Mouse (Mus musculus): ENCODE data around the gene Ltbp1. TPM values are rescaled to one million over a fixed set of nuclear protein-coding genes. Genes with fewer than 3 reads are reported as not detected.

Gene Ltbp1
- polyA plus RNA-seq, 1 experiment, result 20.3 TPM

GRCm38 (mm10) chr17:75204065-75204464, 198.7 kb downstream of the Ltbp1 start:
- H3K4me1 ChIP-seq (ENCODE audit: control insufficient read depth, insufficient read depth, low read length), result no peaks in the 10 kb centered on the region
- TF ChIP-seq CTCF (IDR thresholded peaks at IDR 0.05; ENCODE audit: control insufficient read depth, insufficient read depth, low read length) (no peak), POLR2A (IDR thresholded peaks at IDR 0.05; ENCODE audit: borderline replicate concordance, control insufficient read depth, low read depth, low read length) (no peak)
- no peak overlapping the region for H3K27ac ChIP-seq (ENCODE audit: control insufficient read depth, insufficient read depth, low read depth, low read length, poor library complexity)
- 74% methylated on average over 1 of the region's 1 CpGs for WGBS
- no peak overlapping the region for H3K4me3 ChIP-seq (replicated peaks; ENCODE audit: control insufficient read depth, low read depth, low read length)

- no peak overlapping the region for H3K4me3 ChIP-seq (replicated peaks; ENCODE audit: control insufficient read depth, low read depth, low read length)
- no peak overlapping the region for H3K27ac ChIP-seq (ENCODE audit: control insufficient read depth, insufficient read depth, low read depth, low read length, poor library complexity)
- no peaks in the 10 kb centered on the region for H3K4me1 ChIP-seq (ENCODE audit: control insufficient read depth, insufficient read depth, low read length)
- TF ChIP-seq POLR2A (IDR thresholded peaks at IDR 0.05; ENCODE audit: borderline replicate concordance, control insufficient read depth, low read depth, low read length) (no peak), CTCF (IDR thresholded peaks at IDR 0.05; ENCODE audit: control insufficient read depth, insufficient read depth, low read length) (no peak)
- WGBS, result 80% methylated on average over 3 of the region's 3 CpGs
Observed at GRCm38 (mm10) chr17:75206281-75206680, 200.9 kb downstream of the Ltbp1 start.

DNA sequence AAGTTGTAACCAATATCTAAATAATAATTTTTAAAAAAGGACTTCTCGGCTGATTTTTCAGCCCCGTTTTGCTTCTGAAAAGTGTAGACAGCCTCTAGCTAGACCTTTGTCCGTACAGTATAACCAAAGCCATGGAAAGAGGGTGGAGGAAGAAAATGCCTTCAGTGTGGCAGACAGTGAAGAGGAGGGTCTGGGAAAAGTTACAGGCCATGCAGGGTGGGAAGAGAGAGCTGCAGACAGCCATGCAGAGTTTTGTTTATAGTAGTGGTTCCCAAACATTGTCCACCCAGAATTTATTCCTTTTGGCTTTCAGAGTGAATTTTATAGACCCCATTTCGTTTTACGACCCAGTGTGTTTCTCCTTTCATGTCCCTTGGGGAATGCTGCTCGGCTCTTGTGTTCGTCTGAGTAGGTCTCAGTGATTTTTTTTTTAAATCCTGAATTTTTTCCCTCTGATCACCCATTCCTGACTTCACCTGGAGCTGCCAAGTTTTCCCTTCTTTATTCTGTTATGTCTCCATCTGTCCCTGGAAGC, 202.9 kb downstream of the Ltbp1 start:
- TF ChIP-seq CTCF (IDR thresholded peaks at IDR 0.05; ENCODE audit: control insufficient read depth, insufficient read depth, low read length) (no peak), POLR2A (IDR thresholded peaks at IDR 0.05; ENCODE audit: borderline replicate concordance, control insufficient read depth, low read depth, low read length) (no peak)
- WGBS, result 83% methylated on average over 7 of the region's 7 CpGs
- Histone ChIP-seq H3K4me3 (replicated peaks; ENCODE audit: control insufficient read depth, low read depth, low read length) (no peak overlapping the region), H3K4me1 (ENCODE audit: control insufficient read depth, insufficient read depth, low read length) (no peaks in the 10 kb centered on the region), H3K27ac (ENCODE audit: control insufficient read depth, insufficient read depth, low read depth, low read length, poor library complexity) (no peak overlapping the region)

GRCm38 (mm10) chr17:75210526-75210925, 205.2 kb downstream of the Ltbp1 start:
- Histone ChIP-seq H3K27ac (ENCODE audit: control insufficient read depth, insufficient read depth, low read depth, low read length, poor library complexity) (no peak overlapping the region), H3K4me1 (ENCODE audit: control insufficient read depth, insufficient read depth, low read length) (no peaks in the 10 kb centered on the region), H3K4me3 (replicated peaks; ENCODE audit: control insufficient read depth, low read depth, low read length) (no peak overlapping the region)
- 86% methylated on average over 4 of the region's 4 CpGs for WGBS
- TF ChIP-seq CTCF (IDR thresholded peaks at IDR 0.05; ENCODE audit: control insufficient read depth, insufficient read depth, low read length) (no peak), POLR2A (IDR thresholded peaks at IDR 0.05; ENCODE audit: borderline replicate concordance, control insufficient read depth, low read depth, low read length) (no peak)

- no peak for TF ChIP-seq CTCF (IDR thresholded peaks at IDR 0.05; ENCODE audit: control insufficient read depth, insufficient read depth, low read length)
- TF ChIP-seq POLR2A (IDR thresholded peaks at IDR 0.05; ENCODE audit: borderline replicate concordance, control insufficient read depth, low read depth, low read length), result no peak
- Histone ChIP-seq H3K27ac (ENCODE audit: control insufficient read depth, insufficient read depth, low read depth, low read length, poor library complexity) (no peak overlapping the region), H3K4me1 (ENCODE audit: control insufficient read depth, insufficient read depth, low read length) (no peaks in the 10 kb centered on the region), H3K4me3 (replicated peaks; ENCODE audit: control insufficient read depth, low read depth, low read length) (no peak overlapping the region)
- 58% methylated on average over 2 of the region's 2 CpGs for WGBS
Observed at GRCm38 (mm10) chr17:75216362-75216761, 211.0 kb downstream of the Ltbp1 start.

DNA sequence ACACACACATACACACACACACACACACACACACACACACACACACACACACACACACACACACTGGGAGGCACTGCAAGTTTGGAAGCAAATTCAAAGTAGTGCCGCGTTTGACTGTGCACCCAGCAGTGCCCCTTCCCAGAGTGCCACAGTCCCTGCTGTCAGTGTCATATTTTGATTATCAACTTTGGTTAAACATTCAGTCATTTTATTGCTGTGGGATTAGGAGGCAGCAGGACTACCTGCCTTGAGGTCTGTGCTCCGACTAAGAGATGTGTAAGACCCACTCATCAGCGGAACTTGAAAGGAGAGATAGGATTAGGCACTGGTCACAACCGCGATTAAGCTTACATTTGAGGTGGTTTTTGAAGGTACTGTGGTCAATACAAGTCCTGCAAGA, 213.3 kb downstream of the Ltbp1 start:
- no peak for TF ChIP-seq POLR2A (IDR thresholded peaks at IDR 0.05; ENCODE audit: borderline replicate concordance, control insufficient read depth, low read depth, low read length)
- no peak for TF ChIP-seq CTCF (IDR thresholded peaks at IDR 0.05; ENCODE audit: control insufficient read depth, insufficient read depth, low read length)
- Histone ChIP-seq H3K4me3 (replicated peaks; ENCODE audit: control insufficient read depth, low read depth, low read length) (no peak overlapping the region), H3K27ac (ENCODE audit: control insufficient read depth, insufficient read depth, low read depth, low read length, poor library complexity) (no peak overlapping the region), H3K4me1 (ENCODE audit: control insufficient read depth, insufficient read depth, low read length) (no peaks in the 10 kb centered on the region)
- 87% methylated on average over 6 of the region's 6 CpGs for WGBS

DNA sequence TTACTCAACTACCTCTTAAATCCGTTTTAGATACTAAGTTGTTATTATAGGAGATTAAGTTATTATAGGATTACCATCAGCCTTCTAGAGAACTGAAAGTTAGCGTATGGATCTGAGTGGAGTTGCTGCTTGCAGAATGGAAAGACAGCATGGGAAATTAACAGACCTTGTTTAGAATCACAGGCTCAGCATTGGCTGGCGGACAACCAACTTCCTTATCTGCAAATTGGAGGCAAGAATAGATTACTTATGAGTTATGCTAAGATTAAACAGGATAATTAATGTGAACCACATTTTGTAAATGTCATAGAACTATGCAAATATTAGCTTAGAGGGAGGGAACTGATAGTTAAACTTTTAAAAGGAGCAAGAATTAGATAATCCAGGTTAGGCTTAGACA, 223.0 kb downstream of the Ltbp1 start:
- TF ChIP-seq POLR2A (IDR thresholded peaks at IDR 0.05; ENCODE audit: borderline replicate concordance, control insufficient read depth, low read depth, low read length) (no peak), CTCF (IDR thresholded peaks at IDR 0.05; ENCODE audit: control insufficient read depth, insufficient read depth, low read length) (no peak)
- WGBS, result 77% methylated on average over 3 of the region's 3 CpGs
- no peak overlapping the region for H3K27ac ChIP-seq (ENCODE audit: control insufficient read depth, insufficient read depth, low read depth, low read length, poor library complexity)
- H3K4me1 ChIP-seq (ENCODE audit: control insufficient read depth, insufficient read depth, low read length), result no peaks in the 10 kb centered on the region
- H3K4me3 ChIP-seq (replicated peaks; ENCODE audit: control insufficient read depth, low read depth, low read length), result no peak overlapping the region

DNA sequence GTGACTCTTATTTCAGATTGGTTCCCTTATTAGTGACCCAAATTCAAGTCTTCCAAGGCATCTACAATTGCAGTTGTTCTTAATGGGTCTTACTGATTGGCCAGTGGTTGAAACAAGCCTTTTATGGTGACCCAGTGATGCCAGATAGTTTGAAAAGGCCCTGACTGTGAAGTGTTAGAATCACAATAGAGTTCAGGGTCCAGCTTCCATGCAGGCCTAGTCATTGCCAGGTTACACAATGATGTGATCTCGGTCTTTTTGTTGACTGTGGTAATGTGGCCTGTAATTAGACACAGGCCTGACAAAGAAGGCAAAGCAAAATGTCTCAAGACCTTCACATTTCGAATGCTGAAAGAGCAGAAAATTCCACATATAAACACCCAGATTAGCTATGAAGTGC, 227.8 kb downstream of the Ltbp1 start:
- H3K4me1 ChIP-seq (ENCODE audit: control insufficient read depth, insufficient read depth, low read length), result no peaks in the 10 kb centered on the region
- H3K27ac ChIP-seq (ENCODE audit: control insufficient read depth, insufficient read depth, low read depth, low read length, poor library complexity), result no peak overlapping the region
- TF ChIP-seq POLR2A (IDR thresholded peaks at IDR 0.05; ENCODE audit: borderline replicate concordance, control insufficient read depth, low read depth, low read length), result no peak
- no peak for TF ChIP-seq CTCF (IDR thresholded peaks at IDR 0.05; ENCODE audit: control insufficient read depth, insufficient read depth, low read length)
- no peak overlapping the region for H3K4me3 ChIP-seq (replicated peaks; ENCODE audit: control insufficient read depth, low read depth, low read length)
- 54% methylated on average over 2 of the region's 2 CpGs for whole genome bisulfite sequencing

DNA sequence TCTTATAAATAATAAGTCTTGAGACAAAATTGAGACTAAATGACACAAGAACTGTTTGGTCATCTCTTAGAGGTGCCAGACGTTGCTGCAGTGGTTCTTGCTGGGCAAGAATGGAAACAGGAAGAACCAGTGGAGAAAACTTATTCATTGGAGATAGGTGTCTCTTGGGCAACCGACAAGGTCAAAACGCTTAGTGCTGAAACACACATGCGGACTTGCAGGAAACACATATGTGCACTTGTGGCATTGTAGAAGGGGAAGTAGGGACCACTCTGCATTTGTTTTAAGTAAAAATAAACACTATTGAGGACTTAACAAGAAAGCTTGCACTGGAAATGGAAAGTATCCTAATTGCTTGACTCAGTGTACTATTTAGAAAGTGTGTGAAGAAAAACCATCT, 228.6 kb downstream of the Ltbp1 start:
- WGBS, result 7% methylated on average over 4 of the region's 4 CpGs
- Histone ChIP-seq H3K4me1 (ENCODE audit: control insufficient read depth, insufficient read depth, low read length) (no peaks in the 10 kb centered on the region), H3K27ac (ENCODE audit: control insufficient read depth, insufficient read depth, low read depth, low read length, poor library complexity) (no peak overlapping the region), H3K4me3 (replicated peaks; ENCODE audit: control insufficient read depth, low read depth, low read length) (no peak overlapping the region)
- TF ChIP-seq POLR2A (IDR thresholded peaks at IDR 0.05; ENCODE audit: borderline replicate concordance, control insufficient read depth, low read depth, low read length) (no peak), CTCF (IDR thresholded peaks at IDR 0.05; ENCODE audit: control insufficient read depth, insufficient read depth, low read length) (no peak)
